Comparison of ENCODE assay signal across 13 mouse cellular contexts in genomic region chr9:118487096-118487395, GRCm38 (mm10). TPM values are rescaled to one million over a fixed set of nuclear protein-coding genes. Genes with fewer than 3 reads are reported as not detected.
DNase-seq lines count a peak whose midpoint lies in the region; ATAC-seq and TF ChIP-seq lines count a peak whose summit lies in the region.
"Had no signal": no experiment of that assay in that cellular context is flagged by ENCODE, and none has a peak within 500 bp of the region (broad histone marks: within the 10 kb centered on the region; RNA-seq: fewer than 3 reads in every experiment).

No protein-coding gene starts in this region.

- WGBS in heart, embryonic 12.5 days = 3% methylated on average over 9 of the region's 9 CpGs
- WGBS in heart, adult 2 months = 11% methylated on average over 9 of the region's 9 CpGs
- whole genome bisulfite sequencing in forebrain, embryonic 11.5 days = 0% methylated on average over 9 of the region's 9 CpGs
- WGBS in limb, embryonic 13.5 days = 0% methylated on average over 9 of the region's 9 CpGs

- H3K9ac ChIP-seq in heart, embryonic 12.5 days = no peak overlapping the region
- no peak overlapping the region for H3K9ac ChIP-seq in heart, adult 2 months (ENCODE audit: low read depth, low read length)
- no peak overlapping the region for H3K9ac ChIP-seq in forebrain, embryonic 11.5 days (ENCODE audit: low read length)
- H3K9ac ChIP-seq in limb, embryonic 13.5 days = no peak overlapping the region
- H3K9ac ChIP-seq: neural tube, embryonic 15.5 days had no signal

- no peaks in the 10 kb centered on the region for H3K79me2 ChIP-seq in heart, adult 2 months (replicated peaks; ENCODE audit: control insufficient read depth, insufficient read depth, low read length)

- no peaks in the 10 kb centered on the region for H3K36me3 ChIP-seq in heart, embryonic 12.5 days
- no peaks in the 10 kb centered on the region for H3K36me3 ChIP-seq in heart, adult 2 months (ENCODE audit: control insufficient read depth, insufficient read depth, low read length)
- H3K36me3 ChIP-seq in forebrain, embryonic 11.5 days (ENCODE audit: control insufficient read depth, insufficient read depth, low read length) = no peaks in the 10 kb centered on the region
- H3K36me3 ChIP-seq in limb, embryonic 13.5 days = no peaks in the 10 kb centered on the region
- H3K36me3 ChIP-seq: neural tube, embryonic 15.5 days had no signal

- intact Hi-C loops in heart, adult 2 months (cut with DNase I) = loop anchor here (5.0 kb wide), 1 partner anchor 335 kb away; the partner anchor contains the start of gene Cmc1

- ATAC-seq in heart, embryonic 12.5 days (ENCODE audit: insufficient number of reproducible peaks, low FRiP score) = no peak
- ATAC-seq in forebrain, embryonic 11.5 days (replicated peaks; ENCODE audit: low FRiP score) = no peak
- ATAC-seq in limb, embryonic 13.5 days (ENCODE audit: low FRiP score, low read depth) = no peak
- ATAC-seq: Patski had no signal

- peak overlapping the region; percentile 89 for H3K4me2 ChIP-seq in heart, embryonic 12.5 days
- peak overlapping the region; percentile 19; the same call in 1 of the 2 replicates for H3K4me2 ChIP-seq in forebrain, embryonic 11.5 days (ENCODE audit: low read depth, low read length, severe bottlenecking)
- H3K4me2 ChIP-seq in limb, embryonic 13.5 days (replicated peaks) = peak overlapping the region; percentile 65

- TF ChIP-seq EP300 in heart, adult 2 months (IDR thresholded peaks at IDR 0.05; ENCODE audit: insufficient read depth, low read depth, low read length) = no peak

- no peak for TF ChIP-seq POLR2A in heart, adult 2 months (IDR thresholded peaks at IDR 0.05; ENCODE audit: insufficient read depth, low read depth, low read length)

- no peaks in the 10 kb centered on the region for H3K9me3 ChIP-seq in heart, embryonic 12.5 days (replicated peaks)
- H3K9me3 ChIP-seq in forebrain, embryonic 11.5 days (ENCODE audit: control insufficient read depth, low read length) = no peaks in the 10 kb centered on the region
- no peaks in the 10 kb centered on the region for H3K9me3 ChIP-seq in limb, embryonic 13.5 days
- H3K9me3 ChIP-seq: neural tube, embryonic 15.5 days had no signal

- no peak overlapping the region for H3K27ac ChIP-seq in heart, embryonic 12.5 days (ENCODE audit: poor library complexity, severe bottlenecking)
- no peak overlapping the region for H3K27ac ChIP-seq in heart, adult 2 months
- no peak overlapping the region for H3K27ac ChIP-seq in forebrain, embryonic 11.5 days (ENCODE audit: low read depth, low read length)
- no peak overlapping the region for H3K27ac ChIP-seq in limb, embryonic 13.5 days
- H3K27ac ChIP-seq: kidney, postnatal 0 days; neural tube, embryonic 15.5 days had no signal

- DNase-seq in heart, adult 2 months = no peak
- peak; percentile 10 for DNase-seq in CD4-positive helper T cell, adult 2 months (ENCODE audit: low read depth, low spot score)
- no peak for DNase-seq in forebrain, embryonic 11.5 days (ENCODE audit: low spot score)
- DNase-seq in yolk sac, embryonic 10.5 days (ENCODE audit: low spot score) = no peak
- DNase-seq in testis, postnatal 14 days (ENCODE audit: low spot score) = no peak
- no peak for DNase-seq in gastrocnemius, adult 8-10 months (ENCODE audit: low spot score in 2 of 2)
- DNase-seq: adrenal gland, adult 8-10 months had no signal

- H3K4me3 ChIP-seq in heart, embryonic 12.5 days = peak overlapping the region; percentile 17
- no peak overlapping the region for H3K4me3 ChIP-seq in heart, adult 2 months
- peak overlapping the region; percentile 0; the same call in 1 of the 2 replicates for H3K4me3 ChIP-seq in forebrain, embryonic 11.5 days (ENCODE audit: low read depth, low read length)
- H3K4me3 ChIP-seq in limb, embryonic 13.5 days = peak overlapping the region; percentile 36; the same call in 1 of the 2 replicates

- peaks cover 55% of the 10 kb centered on the region for H3K27me3 ChIP-seq in heart, embryonic 12.5 days (replicated peaks)
- H3K27me3 ChIP-seq in heart, adult 2 months (ENCODE audit: control insufficient read depth, insufficient read depth, low read length) = peaks cover 13% of the 10 kb centered on the region
- H3K27me3 ChIP-seq in forebrain, embryonic 11.5 days (ENCODE audit: control insufficient read depth, insufficient read depth, low read length) = peaks cover 62% of the 10 kb centered on the region
- H3K27me3 ChIP-seq in limb, embryonic 13.5 days = peaks cover 90% of the 10 kb centered on the region

- peaks cover 13% of the 10 kb centered on the region for H3K4me1 ChIP-seq in heart, embryonic 12.5 days (replicated peaks)
- no peaks in the 10 kb centered on the region; the same call in 1 of the 2 replicates for H3K4me1 ChIP-seq in heart, adult 2 months (ENCODE audit: control insufficient read depth, insufficient read depth, low read length)
- peaks cover 15% of the 10 kb centered on the region for H3K4me1 ChIP-seq in forebrain, embryonic 11.5 days (replicated peaks; ENCODE audit: control insufficient read depth, insufficient read depth, low read length)
- peaks cover 27% of the 10 kb centered on the region for H3K4me1 ChIP-seq in limb, embryonic 13.5 days

- TF ChIP-seq CTCF in heart, adult 2 months (IDR thresholded peaks at IDR 0.05) = no peak

RNA-seq across cellular contexts. Expression of gene Eomes, which starts 9.0 kb away (rescaled TPM):
- polyA plus RNA-seq in heart, embryonic 12.5 days (2016; fragmentation: Nextera tagmentation; extraction: Ambion mirVana) = 0.08 and 0.11 TPM in 2 replicates
- under 1 TPM; 0.07 to 0.13 TPM for total RNA-seq in heart, adult 2 months (2021)
- 0.23 TPM in 1 of 2 replicates, not detected in the other for polyA plus RNA-seq in heart, adult 2 months (2012; rRNA removed)
- polyA plus RNA-seq in forebrain, embryonic 11.5 days (2014; fragmentation: Nextera tagmentation; extraction: Ambion mirVana) = 22.9 and 25.8 TPM in 2 replicates
- polyA plus RNA-seq in limb, embryonic 13.5 days (2015; fragmentation: Nextera tagmentation; extraction: Ambion mirVana) = 0.28 and 0.71 TPM in 2 replicates
- not detected for total RNA-seq in gastrocnemius, adult 8-10 months (2022)
- polyA plus RNA-seq: kidney, postnatal 0 days; liver, embryonic 16.5 days; neural tube, embryonic 15.5 days had no signal

RNA-seq across cellular contexts. Expression of gene Golga4, which starts 19.0 kb away (rescaled TPM):
- polyA plus RNA-seq in heart, embryonic 12.5 days (2016; fragmentation: Nextera tagmentation; extraction: Ambion mirVana) = 74.8 and 75.5 TPM in 2 replicates
- total RNA-seq in heart, adult 2 months (2021) = 100 to 1,000 TPM; 350 to 420 TPM
- polyA plus RNA-seq in heart, adult 2 months (2012; rRNA removed) = 34.4 and 62.8 TPM in 2 replicates
- 60.8 and 66.8 TPM in 2 replicates for polyA plus RNA-seq in forebrain, embryonic 11.5 days (2014; fragmentation: Nextera tagmentation; extraction: Ambion mirVana)
- polyA plus RNA-seq in limb, embryonic 13.5 days (2015; fragmentation: Nextera tagmentation; extraction: Ambion mirVana) = 52.0 and 56.0 TPM in 2 replicates
- total RNA-seq in gastrocnemius, adult 8-10 months (2022) = 100 to 1,000 TPM; 399 to 503 (median 431) TPM

Comparison
In these comparisons a context has a peak if more than half of its experiments do, and no peak if none do; other contexts are left out.
1. H3K4me2 ChIP-seq: peak in every context shown above with its lines; median percentile 89 in heart, embryonic 12.5 days; 65 in limb, embryonic 13.5 days; 19 in forebrain, embryonic 11.5 days.
2. RNA of gene Eomes, which starts 9.0 kb away (polyA plus RNA-seq): 22.9 to 25.8 TPM in forebrain, embryonic 11.5 days; 0.28 to 0.71 TPM in limb, embryonic 13.5 days, 0.23 TPM in heart, adult 2 months and 0.08 to 0.11 TPM in heart, embryonic 12.5 days; every median in the first group is over 10 times any median in the second.